Mouse (Mus musculus) erythroblast, embryonic 14.5 days (primary cell): ENCODE data around the gene Fam168a.
A peak's percentile ranks its signal among the peaks of the same experiment; 100 is the strongest.

Experiments used
- GATA1 ChIP-seq: IDR thresholded peaks from 2 replicates; pipeline ENCODE4 v1.6.1; 2012; ENCODE audit warnings: low read length, inconsistent platforms, mixed read lengths
- TAL1 ChIP-seq: IDR thresholded peaks from 3 replicates; pipeline ENCODE4 v1.6.1; 2012; ENCODE audit warnings: low read length, inconsistent platforms, mixed read lengths

DNA sequence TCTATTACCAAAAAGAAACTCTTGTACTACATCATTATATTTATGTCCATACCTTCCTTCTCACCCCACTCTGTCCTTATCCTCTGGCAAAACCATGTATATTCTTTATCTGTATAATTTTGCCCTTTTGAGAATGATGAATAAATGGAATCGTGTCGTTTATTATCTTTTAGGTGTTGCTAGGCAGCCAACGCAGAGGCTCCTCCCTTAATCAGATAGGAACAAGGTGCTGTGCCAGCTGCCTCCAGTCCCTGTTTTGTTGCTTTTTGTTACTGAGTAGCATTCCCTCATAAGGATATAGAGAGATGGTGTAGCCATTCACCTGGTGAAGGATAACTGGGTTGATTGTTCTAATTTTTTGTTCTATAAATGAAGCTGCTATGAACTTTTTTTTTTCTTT, 29.7 kb downstream of the Fam168a start:
- TF ChIP-seq TAL1, result no peak
- TF ChIP-seq GATA1, result peak; percentile 68
